Mouse (Mus musculus) midbrain, embryonic 16.5 days (tissue): Measurements from ENCODE around the gene Zfp672. TPM values are rescaled to one million over a fixed set of nuclear protein-coding genes. Genes with fewer than 3 reads are reported as not detected.
A peak's percentile ranks its signal among the peaks of the same experiment; 100 is the strongest.
"Not testable (repeated sequence)": the region's sequence is repeated elsewhere in the genome, so short reads cannot be mapped to it uniquely, and the experiment has no call there.

Experiments used
- ATAC-seq: fragments of 200-750 bp; cut with Nextera tagmentation; 2 replicates; pipeline ENCODE4 v1.8.0; 2017; ENCODE audit warnings: moderate TSS enrichment
- H3K27ac ChIP-seq: fragments of 300-500 bp; sonication (generic); 2 replicates; pipeline ENCODE4 v1.5.1; 2014; ENCODE audit warnings: mild to moderate bottlenecking, low read length, mixed read lengths
- H3K27me3 ChIP-seq: fragments of 300-500 bp; sonication (generic); 2 replicates; pipeline ENCODE4 v1.6.1; 2014; ENCODE audit warnings: low read depth, low read length, mixed read lengths; ENCODE audit not compliant: control insufficient read depth, insufficient read depth
- H3K36me3 ChIP-seq: fragments of 300-500 bp; sonication (generic); 2 replicates; pipeline ENCODE4 v1.6.1; 2014; ENCODE audit warnings: mild to moderate bottlenecking, low read length, moderate library complexity, mixed read lengths; ENCODE audit not compliant: control insufficient read depth, insufficient read depth
- H3K4me1 ChIP-seq: fragments of 300-500 bp; sonication (generic); 2 replicates; pipeline ENCODE4 v1.6.1; 2014; ENCODE audit warnings: mild to moderate bottlenecking, low read length, mixed read lengths; ENCODE audit not compliant: control insufficient read depth, insufficient read depth
- H3K4me2 ChIP-seq: fragments of 300-500 bp; sonication (generic); 2 replicates; pipeline ENCODE4 v1.6.1; 2014; ENCODE audit warnings: mild to moderate bottlenecking, low read length, mixed read lengths
- H3K4me3 ChIP-seq: fragments of 300-500 bp; sonication (generic); 2 replicates; pipeline ENCODE4 v1.5.1; 2014; ENCODE audit warnings: low read depth, mild to moderate bottlenecking, low read length, moderate library complexity, mixed read lengths
- H3K9ac ChIP-seq: fragments of 300-500 bp; sonication (generic); 2 replicates; pipeline ENCODE4 v1.6.1; 2014; ENCODE audit warnings: low read depth, low read length, mixed read lengths
- H3K9me3 ChIP-seq: fragments of 300-500 bp; sonication (generic); replicated peaks from 2 replicates; pipeline ENCODE4 v1.6.1; 2014; ENCODE audit warnings: mild to moderate bottlenecking, low read length, mixed read lengths; ENCODE audit not compliant: control insufficient read depth, poor library complexity, severe bottlenecking
- WGBS: fragments of 180-500 bp; shearing (Covaris S2); extraction: QIAGEN DNeasy Blood & Tissue Kit; methylation state at CpG from one replicate; pipeline ENCODE4 v1.1.7; 2014; 5-methylcytosine and 5-hydroxymethylcytosine counted together
- polyA plus RNA-seq: library from polyadenylated mRNA; unstranded; fragments of >200 nt; fragmentation: Nextera tagmentation; extraction: Ambion mirVana; gene quantifications from 2 replicates; pipeline ENCODE4 v1.2.1, GENCODE M21; 2015

The Zfp672 gene
- 37.1 and 40.2 TPM in 2 replicates for polyA plus RNA-seq

- Histone ChIP-seq H3K4me2 (peak within 1 kb of the TSS; percentile 97), H3K4me3 (peak within 1 kb of the TSS; percentile 95), H3K9ac (peak within 1 kb of the TSS; percentile 89), H3K27ac (peak within 1 kb of the TSS; percentile 81), H3K36me3 (peaks cover 9% of the 10 kb centered on the region), H3K27me3 (no peaks in the 10 kb centered on the region), H3K9me3 (no peaks in the 10 kb centered on the region), H3K4me1 (peaks cover 38% of the 10 kb centered on the region)
- WGBS = under 1% methylated on average over 52 of the region's 52 CpGs
- peak; percentile 95 for ATAC-seq
These were observed at the start of gene Zfp672, which contains the start of gene Sh3bp5l for GRCm38 (mm10) chr11:58330276-58331148. TSS of gene Zfp672 (minus strand) at chr11:58330339. TSS of gene Sh3bp5l (plus strand) at chr11:58330724.

GRCm38 (mm10) chr11:58379516-58379915 lies 49.4 kb upstream of the Zfp672 start:
- Histone ChIP-seq H3K4me3 (no peak overlapping the region), H3K9ac (no peak overlapping the region), H3K27me3 (no peaks in the 10 kb centered on the region), H3K4me1 (no peaks in the 10 kb centered on the region), H3K36me3 (no peaks in the 10 kb centered on the region), H3K4me2 (no peak overlapping the region), H3K27ac (no peak overlapping the region), H3K9me3 (no peaks in the 10 kb centered on the region)
- ATAC-seq = no peak
- WGBS = 96% methylated on average over 1 of the region's 1 CpGs

- H3K36me3 ChIP-seq = no peaks in the 10 kb centered on the region
- no peak within 1 kb of the TSS for H3K4me2 ChIP-seq
- no peak within 1 kb of the TSS for H3K4me3 ChIP-seq
- no peak for ATAC-seq
- WGBS = 93% methylated on average over 3 of the region's 3 CpGs
- no peak within 1 kb of the TSS for H3K9ac ChIP-seq
- H3K9me3 ChIP-seq = no peaks in the 10 kb centered on the region
- no peak within 1 kb of the TSS for H3K27ac ChIP-seq
- no peaks in the 10 kb centered on the region for H3K27me3 ChIP-seq
- H3K4me1 ChIP-seq = no peaks in the 10 kb centered on the region
These were observed 48.7 kb upstream of the Zfp672 start, which contains the start of gene Lypd8 for GRCm38 (mm10) chr11:58378763-58379278. TSS of gene Lypd8 (plus strand) at chr11:58379043.

- WGBS = 73% methylated on average over 1 of the region's 1 CpGs
- no peak for ATAC-seq
- Histone ChIP-seq H3K4me1 (no peaks in the 10 kb centered on the region), H3K4me3 (no peak overlapping the region), H3K27me3 (no peaks in the 10 kb centered on the region), H3K27ac (no peak overlapping the region), H3K9me3 (no peaks in the 10 kb centered on the region), H3K4me2 (no peak overlapping the region), H3K36me3 (no peaks in the 10 kb centered on the region), H3K9ac (no peak overlapping the region)
These were observed 47.5 kb upstream of the Zfp672 start for GRCm38 (mm10) chr11:58377686-58378085.

DNA sequence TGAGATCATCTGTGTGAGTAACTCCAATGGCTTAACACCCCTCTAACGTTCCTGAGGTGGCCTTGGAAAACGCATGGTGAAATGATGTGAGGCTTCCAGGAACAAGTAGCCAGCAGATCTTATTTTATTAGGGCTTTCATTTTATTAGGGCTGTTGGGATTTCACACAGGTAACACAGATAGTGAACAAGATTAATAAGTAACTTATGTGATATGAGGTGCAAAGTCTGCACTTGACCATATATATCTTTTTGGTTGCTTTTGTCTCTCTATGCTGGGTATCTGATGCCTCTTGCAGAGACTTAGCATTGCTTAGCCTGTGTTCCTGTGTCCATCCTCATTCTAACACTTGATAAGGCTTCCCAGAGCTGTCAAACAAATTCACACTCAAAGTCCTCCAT lies 47.1 kb upstream of the Zfp672 start:
- H3K4me1 ChIP-seq = no peaks in the 10 kb centered on the region
- 96% methylated on average over 2 of the region's 2 CpGs for WGBS
- H3K4me3 ChIP-seq = no peak overlapping the region
- no peak overlapping the region for H3K27ac ChIP-seq
- no peak overlapping the region for H3K9ac ChIP-seq
- H3K4me2 ChIP-seq = no peak overlapping the region
- no peaks in the 10 kb centered on the region for H3K36me3 ChIP-seq
- no peaks in the 10 kb centered on the region for H3K9me3 ChIP-seq
- no peak for ATAC-seq
- H3K27me3 ChIP-seq = no peaks in the 10 kb centered on the region

DNA sequence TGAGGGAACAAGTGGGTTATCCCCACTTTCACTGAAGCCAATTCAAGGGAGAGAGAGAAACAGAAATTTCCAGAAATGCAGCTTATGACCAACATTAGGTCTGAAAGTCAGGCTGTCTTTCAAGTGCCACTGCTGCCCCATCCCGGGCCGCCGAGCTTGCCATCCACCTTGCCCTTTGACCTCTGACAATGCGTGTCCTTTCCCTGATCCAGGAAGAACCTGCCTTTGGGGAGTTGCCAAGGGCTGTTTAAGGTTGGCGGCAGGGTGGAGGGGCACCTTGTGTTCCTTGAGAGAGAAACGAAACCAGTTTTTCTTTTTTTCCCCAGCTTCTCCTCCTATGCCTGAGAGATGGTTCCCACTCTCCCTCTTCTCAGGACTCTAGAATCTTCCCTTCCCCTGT lies 36.1 kb upstream of the Zfp672 start:
- H3K9ac ChIP-seq, H3K4me2 ChIP-seq, H3K4me1 ChIP-seq, H3K27me3 ChIP-seq, H3K27ac ChIP-seq, H3K36me3 ChIP-seq, H3K4me3 ChIP-seq, ATAC-seq, H3K9me3 ChIP-seq: not testable (repeated sequence)
- WGBS = no CpG with 5 or more reads among the region's 6 CpGs

DNA sequence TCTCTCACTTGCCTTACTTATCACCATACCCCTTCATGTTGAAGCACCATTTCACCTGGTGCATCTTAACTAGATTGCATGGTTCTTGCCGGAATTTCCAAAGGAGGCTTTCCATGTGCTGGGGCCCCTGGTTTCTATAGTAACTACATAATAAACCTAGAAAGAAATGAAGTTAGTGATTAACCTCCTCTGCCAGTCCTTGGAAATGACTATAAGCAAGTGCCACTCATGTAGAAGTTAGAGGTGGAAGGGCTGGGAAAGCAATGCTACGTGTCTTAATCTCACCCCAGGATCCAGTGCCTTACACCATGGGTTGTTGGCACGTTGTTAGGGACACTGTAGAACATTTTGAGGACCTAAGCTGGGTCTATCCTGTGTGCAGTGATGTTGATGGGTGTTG lies 34.3 kb upstream of the Zfp672 start:
- Histone ChIP-seq H3K27me3 (no peaks in the 10 kb centered on the region), H3K9me3 (no peaks in the 10 kb centered on the region), H3K4me1 (no peaks in the 10 kb centered on the region), H3K4me2 (no peak overlapping the region), H3K9ac (no peak overlapping the region), H3K36me3 (no peaks in the 10 kb centered on the region), H3K4me3 (no peak overlapping the region), H3K27ac (no peak overlapping the region)
- no peak for ATAC-seq
- WGBS = 68% methylated on average over 3 of the region's 3 CpGs

DNA sequence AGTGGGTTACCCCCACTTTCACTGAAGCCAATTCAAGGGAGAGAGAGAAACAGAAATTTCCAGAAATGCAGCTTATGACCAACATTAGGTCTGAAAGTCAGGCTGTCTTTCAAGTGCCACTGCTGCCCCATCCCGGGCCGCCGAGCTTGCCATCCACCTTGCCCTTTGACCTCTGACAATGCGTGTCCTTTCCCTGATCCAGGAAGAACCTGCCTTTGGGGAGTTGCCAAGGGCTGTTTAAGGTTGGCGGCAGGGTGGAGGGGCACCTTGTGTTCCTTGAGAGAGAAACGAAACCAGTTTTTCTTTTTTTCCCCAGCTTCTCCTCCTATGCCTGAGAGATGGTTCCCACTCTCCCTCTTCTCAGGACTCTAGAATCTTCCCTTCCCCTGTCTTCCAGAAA lies 32.4 kb upstream of the Zfp672 start:
- H3K27me3 ChIP-seq, H3K9ac ChIP-seq, H3K4me2 ChIP-seq, H3K9me3 ChIP-seq, H3K27ac ChIP-seq, ATAC-seq, H3K4me1 ChIP-seq, H3K36me3 ChIP-seq, H3K4me3 ChIP-seq: not testable (repeated sequence)
- no CpG with 5 or more reads among the region's 6 CpGs for WGBS

DNA sequence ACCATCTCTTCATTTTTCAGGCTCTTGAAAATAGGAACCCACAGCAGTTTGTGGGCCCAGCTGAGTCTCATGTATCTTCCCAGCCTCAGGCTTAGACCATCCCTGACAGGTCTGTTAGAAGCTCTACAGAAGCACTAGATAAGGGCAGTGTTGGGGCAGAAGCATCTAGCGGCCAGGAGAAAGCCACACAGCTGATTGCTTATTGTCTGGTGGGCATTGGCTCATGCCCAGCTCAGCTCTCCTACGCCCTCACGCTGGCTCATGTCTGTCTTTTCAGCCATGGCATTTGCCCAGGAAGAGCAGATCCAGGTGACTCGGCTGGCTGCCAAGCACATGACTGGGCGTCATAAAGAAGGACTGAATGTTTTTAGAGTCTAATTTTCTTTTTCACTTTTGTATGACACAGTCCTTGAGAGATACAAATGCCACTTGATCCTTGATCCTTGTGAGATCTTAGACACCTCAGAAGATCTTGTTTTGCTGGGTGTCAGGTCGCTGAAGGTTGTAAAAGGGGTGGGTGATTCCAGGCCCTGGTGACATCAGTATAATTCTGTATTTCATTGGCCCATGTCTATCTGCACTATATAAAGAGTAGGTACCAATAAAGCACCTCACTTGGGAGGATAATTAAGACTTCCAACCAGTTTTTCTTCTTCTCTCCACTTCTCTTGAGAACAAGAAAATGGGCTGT lies 27.9 kb upstream of the Zfp672 start:
- H3K27me3 ChIP-seq = no peaks in the 10 kb centered on the region
- 88% methylated on average over 6 of the region's 6 CpGs for WGBS
- ATAC-seq = no peak
- H3K36me3 ChIP-seq = no peaks in the 10 kb centered on the region
- H3K4me3 ChIP-seq = no peak overlapping the region
- no peak overlapping the region for H3K4me2 ChIP-seq
- no peak overlapping the region for H3K27ac ChIP-seq
- H3K9ac ChIP-seq = no peak overlapping the region
- no peaks in the 10 kb centered on the region for H3K4me1 ChIP-seq
- H3K9me3 ChIP-seq = no peaks in the 10 kb centered on the region
